Mouse (Mus musculus): ENCODE measurements around the gene Palm2. TPM values are rescaled to one million over a fixed set of nuclear protein-coding genes. Genes with fewer than 3 reads are reported as not detected.

Palm2 gene
- polyA plus RNA-seq, 1 experiment from 2014 or later = 29.0 TPM

- no peak for ATAC-seq (replicated peaks; ENCODE audit: insufficient number of reproducible peaks, low FRiP score, low TSS enrichment)
- WGBS (ENCODE audit: insufficient replicate concordance) = 91% methylated on average over 7 of the region's 7 CpGs
- no peaks in the 10 kb centered on the region for H3K9me3 ChIP-seq (replicated peaks; ENCODE audit: control insufficient read depth, low read length)
- H3K27ac ChIP-seq (ENCODE audit: low read depth, low read length) = no peak overlapping the region
- no peak overlapping the region for H3K4me2 ChIP-seq
- no peaks in the 10 kb centered on the region for H3K36me3 ChIP-seq (ENCODE audit: control insufficient read depth, insufficient read depth, low read length)
- no peak overlapping the region for H3K4me3 ChIP-seq (ENCODE audit: low read depth, low read length)
- no peaks in the 10 kb centered on the region for H3K27me3 ChIP-seq (ENCODE audit: control insufficient read depth, insufficient read depth, low read length)
- peaks cover 11% of the 10 kb centered on the region for H3K4me1 ChIP-seq (ENCODE audit: control insufficient read depth, insufficient read depth, low read length)
- H3K9ac ChIP-seq (ENCODE audit: low read depth, low read length) = no peak overlapping the region
Observed at GRCm38 (mm10) chr4:57547785-57548184, 113.7 kb downstream of the Palm2 start.

DNA sequence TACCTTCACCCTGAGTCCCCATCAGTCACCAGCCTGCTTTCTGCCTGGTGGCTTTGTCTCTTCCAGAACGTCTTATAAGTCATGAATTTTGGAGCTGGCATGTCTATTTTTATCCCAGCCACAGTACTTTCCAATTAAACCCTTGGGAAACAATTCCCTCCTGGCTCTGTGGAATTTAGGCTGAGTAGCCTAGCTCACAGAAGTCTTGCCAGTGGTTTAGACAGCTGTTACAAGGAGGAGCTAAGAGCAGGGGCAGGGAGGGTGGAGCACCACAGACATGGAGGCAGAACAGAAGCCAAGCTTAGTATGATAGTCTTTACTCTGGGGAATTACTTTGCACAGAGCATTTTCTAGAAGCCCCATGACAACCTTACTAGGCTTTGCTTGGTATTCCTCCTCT is 116.2 kb downstream of the Palm2 start:
- Histone ChIP-seq H3K9ac (ENCODE audit: low read depth, low read length) (no peak overlapping the region), H3K4me2 (no peak overlapping the region), H3K9me3 (replicated peaks; ENCODE audit: control insufficient read depth, low read length) (no peaks in the 10 kb centered on the region), H3K27me3 (ENCODE audit: control insufficient read depth, insufficient read depth, low read length) (no peaks in the 10 kb centered on the region), H3K4me1 (ENCODE audit: control insufficient read depth, insufficient read depth, low read length) (peaks cover 11% of the 10 kb centered on the region), H3K27ac (ENCODE audit: low read depth, low read length) (no peak overlapping the region), H3K36me3 (ENCODE audit: control insufficient read depth, insufficient read depth, low read length) (no peaks in the 10 kb centered on the region), H3K4me3 (ENCODE audit: low read depth, low read length) (no peak overlapping the region)
- 9% methylated on average over 1 of the region's 1 CpGs for WGBS (ENCODE audit: insufficient replicate concordance)
- no peak for ATAC-seq (replicated peaks; ENCODE audit: insufficient number of reproducible peaks, low FRiP score, low TSS enrichment)

GRCm38 (mm10) chr4:57557102-57557501 is 123.1 kb downstream of the Palm2 start:
- ATAC-seq (replicated peaks; ENCODE audit: insufficient number of reproducible peaks, low FRiP score, low TSS enrichment) = no peak
- H3K4me3 ChIP-seq (ENCODE audit: low read depth, low read length) = no peak overlapping the region
- no peak overlapping the region for H3K4me2 ChIP-seq
- H3K9me3 ChIP-seq (replicated peaks; ENCODE audit: control insufficient read depth, low read length) = no peaks in the 10 kb centered on the region
- H3K27me3 ChIP-seq (ENCODE audit: control insufficient read depth, insufficient read depth, low read length) = no peaks in the 10 kb centered on the region
- H3K9ac ChIP-seq (ENCODE audit: low read depth, low read length) = no peak overlapping the region
- peaks cover 15% of the 10 kb centered on the region for H3K4me1 ChIP-seq (ENCODE audit: control insufficient read depth, insufficient read depth, low read length)
- H3K27ac ChIP-seq (ENCODE audit: low read depth, low read length) = 0 out of 2 replicates have a peak overlapping the region, but pooled peaks have one; percentile 15
- H3K36me3 ChIP-seq (ENCODE audit: control insufficient read depth, insufficient read depth, low read length) = no peaks in the 10 kb centered on the region
- WGBS (ENCODE audit: insufficient replicate concordance) = 42% methylated on average over 2 of the region's 2 CpGs

DNA sequence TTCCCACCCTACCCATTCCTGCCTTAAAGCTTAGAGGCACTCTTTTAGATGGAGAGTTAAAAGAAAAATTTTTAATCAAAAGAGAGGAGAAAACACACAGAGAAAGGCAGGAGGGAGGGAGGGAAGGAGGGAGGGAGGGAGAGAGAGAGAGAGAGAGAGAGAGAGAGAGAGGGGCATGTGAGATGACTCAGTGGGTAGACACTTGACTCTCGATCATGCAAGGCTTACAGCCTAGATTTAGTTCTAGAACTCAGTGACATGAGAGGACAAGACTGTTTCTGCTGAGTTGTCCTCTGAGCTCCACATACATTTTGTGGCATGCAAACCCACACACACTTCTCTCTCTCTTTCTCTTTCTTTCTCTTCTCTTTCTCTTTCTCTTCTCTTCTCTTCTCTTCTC is 125.4 kb downstream of the Palm2 start:
- Histone ChIP-seq H3K9me3 (replicated peaks; ENCODE audit: control insufficient read depth, low read length) (no peaks in the 10 kb centered on the region), H3K4me2 (no peak overlapping the region), H3K4me3 (ENCODE audit: low read depth, low read length) (no peak overlapping the region), H3K4me1 (ENCODE audit: control insufficient read depth, insufficient read depth, low read length) (peaks cover 17% of the 10 kb centered on the region), H3K27ac (ENCODE audit: low read depth, low read length) (peak overlapping the region; percentile 96), H3K27me3 (ENCODE audit: control insufficient read depth, insufficient read depth, low read length) (no peaks in the 10 kb centered on the region), H3K9ac (ENCODE audit: low read depth, low read length) (no peak overlapping the region), H3K36me3 (ENCODE audit: control insufficient read depth, insufficient read depth, low read length) (no peaks in the 10 kb centered on the region)
- no peak for ATAC-seq (replicated peaks; ENCODE audit: insufficient number of reproducible peaks, low FRiP score, low TSS enrichment)
- 56% methylated on average over 1 of the region's 1 CpGs for WGBS (ENCODE audit: insufficient replicate concordance)

GRCm38 (mm10) chr4:57560010-57560409 is 126.0 kb downstream of the Palm2 start:
- H3K9ac ChIP-seq (ENCODE audit: low read depth, low read length) = 0 out of 2 replicates have a peak overlapping the region, but pooled peaks have one; percentile 66
- WGBS (ENCODE audit: insufficient replicate concordance) = 31% methylated on average over 3 of the region's 3 CpGs
- no peaks in the 10 kb centered on the region for H3K9me3 ChIP-seq (replicated peaks; ENCODE audit: control insufficient read depth, low read length)
- no peaks in the 10 kb centered on the region for H3K36me3 ChIP-seq (ENCODE audit: control insufficient read depth, insufficient read depth, low read length)
- no peak overlapping the region for H3K4me3 ChIP-seq (ENCODE audit: low read depth, low read length)
- peaks cover 12% of the 10 kb centered on the region for H3K4me1 ChIP-seq (ENCODE audit: control insufficient read depth, insufficient read depth, low read length)
- peak overlapping the region; percentile 96 for H3K27ac ChIP-seq (ENCODE audit: low read depth, low read length)
- no peaks in the 10 kb centered on the region for H3K27me3 ChIP-seq (ENCODE audit: control insufficient read depth, insufficient read depth, low read length)
- peak; percentile 65 for ATAC-seq (replicated peaks; ENCODE audit: insufficient number of reproducible peaks, low FRiP score, low TSS enrichment)
- peak overlapping the region; percentile 51 for H3K4me2 ChIP-seq

DNA sequence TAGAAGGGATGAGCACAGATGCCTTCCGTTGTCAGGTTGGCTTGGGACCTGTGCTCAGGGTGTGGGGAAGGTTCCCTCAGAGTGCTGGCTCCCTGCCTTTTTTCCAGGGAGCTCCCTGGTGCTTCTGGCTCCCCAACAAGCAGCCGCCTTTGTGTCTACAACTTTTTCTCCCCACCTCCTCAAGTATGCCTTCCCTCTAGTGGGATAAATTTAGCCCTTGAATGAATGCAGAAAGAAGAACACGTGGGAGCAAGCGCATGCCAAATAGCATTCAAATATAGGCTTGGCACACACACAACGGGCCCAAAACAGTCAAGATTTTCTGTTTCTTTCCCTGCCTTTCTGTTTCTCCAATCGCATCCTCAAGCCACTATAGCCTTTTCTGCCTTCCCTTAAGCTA is 127.0 kb downstream of the Palm2 start:
- peaks cover 12% of the 10 kb centered on the region for H3K4me1 ChIP-seq (ENCODE audit: control insufficient read depth, insufficient read depth, low read length)
- WGBS (ENCODE audit: insufficient replicate concordance) = 48% methylated on average over 6 of the region's 6 CpGs
- H3K9ac ChIP-seq (ENCODE audit: low read depth, low read length) = peak overlapping the region; percentile 66
- H3K27me3 ChIP-seq (ENCODE audit: control insufficient read depth, insufficient read depth, low read length) = no peaks in the 10 kb centered on the region
- peak overlapping the region; percentile 16; the same call in 1 of the 2 replicates for H3K4me3 ChIP-seq (ENCODE audit: low read depth, low read length)
- H3K9me3 ChIP-seq (replicated peaks; ENCODE audit: control insufficient read depth, low read length) = no peaks in the 10 kb centered on the region
- H3K27ac ChIP-seq (ENCODE audit: low read depth, low read length) = peak overlapping the region; percentile 96
- H3K36me3 ChIP-seq (ENCODE audit: control insufficient read depth, insufficient read depth, low read length) = no peaks in the 10 kb centered on the region
- ATAC-seq (replicated peaks; ENCODE audit: insufficient number of reproducible peaks, low FRiP score, low TSS enrichment) = no peak
- peak overlapping the region; percentile 51 for H3K4me2 ChIP-seq

GRCm38 (mm10) chr4:57565283-57565682 is 131.2 kb downstream of the Palm2 start:
- ATAC-seq (replicated peaks; ENCODE audit: insufficient number of reproducible peaks, low FRiP score, low TSS enrichment) = no peak
- H3K27ac ChIP-seq (ENCODE audit: low read depth, low read length) = no peak overlapping the region
- no peaks in the 10 kb centered on the region for H3K36me3 ChIP-seq (ENCODE audit: control insufficient read depth, insufficient read depth, low read length)
- no peak overlapping the region for H3K9ac ChIP-seq (ENCODE audit: low read depth, low read length)
- H3K27me3 ChIP-seq (ENCODE audit: control insufficient read depth, insufficient read depth, low read length) = no peaks in the 10 kb centered on the region
- no peaks in the 10 kb centered on the region for H3K9me3 ChIP-seq (replicated peaks; ENCODE audit: control insufficient read depth, low read length)
- H3K4me2 ChIP-seq = no peak overlapping the region
- no peak overlapping the region for H3K4me3 ChIP-seq (ENCODE audit: low read depth, low read length)
- H3K4me1 ChIP-seq (ENCODE audit: control insufficient read depth, insufficient read depth, low read length) = peaks cover 22% of the 10 kb centered on the region
- WGBS (ENCODE audit: insufficient replicate concordance) = 79% methylated on average over 1 of the region's 1 CpGs

DNA sequence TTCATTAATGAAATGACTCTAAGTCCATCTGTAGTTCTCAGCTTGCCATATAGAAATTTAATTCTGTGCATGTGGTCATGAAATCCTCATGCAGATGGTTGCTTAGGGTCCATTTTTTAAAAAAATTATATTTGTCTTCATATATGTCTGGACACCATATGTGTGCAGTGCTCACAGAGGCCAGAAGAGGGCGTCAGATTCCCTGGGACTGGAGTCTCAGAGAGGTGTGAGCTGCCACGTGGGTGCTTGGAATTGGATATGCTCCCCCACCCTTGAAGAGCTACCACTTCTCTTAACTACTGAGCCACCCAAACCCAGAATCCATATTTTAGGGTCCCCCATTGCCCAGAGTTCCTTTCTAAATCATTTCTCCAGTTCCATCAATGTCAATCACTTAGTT is 131.8 kb downstream of the Palm2 start:
- 52% methylated on average over 2 of the region's 2 CpGs for WGBS (ENCODE audit: insufficient replicate concordance)
- ATAC-seq (replicated peaks; ENCODE audit: insufficient number of reproducible peaks, low FRiP score, low TSS enrichment) = no peak
- Histone ChIP-seq H3K4me2 (no peak overlapping the region), H3K27me3 (ENCODE audit: control insufficient read depth, insufficient read depth, low read length) (no peaks in the 10 kb centered on the region), H3K9me3 (replicated peaks; ENCODE audit: control insufficient read depth, low read length) (no peaks in the 10 kb centered on the region), H3K36me3 (ENCODE audit: control insufficient read depth, insufficient read depth, low read length) (no peaks in the 10 kb centered on the region), H3K9ac (ENCODE audit: low read depth, low read length) (no peak overlapping the region), H3K4me3 (ENCODE audit: low read depth, low read length) (no peak overlapping the region), H3K27ac (ENCODE audit: low read depth, low read length) (no peak overlapping the region), H3K4me1 (ENCODE audit: control insufficient read depth, insufficient read depth, low read length) (peaks cover 23% of the 10 kb centered on the region)

GRCm38 (mm10) chr4:57567666-57568206 is 133.7 kb downstream of the Palm2 start, which contains the start of gene Pakap:
TSS of gene Pakap (plus strand) at chr4:57568179.
- Histone ChIP-seq H3K9ac (ENCODE audit: low read depth, low read length) (peak within 1 kb of the TSS; percentile 92), H3K27me3 (ENCODE audit: control insufficient read depth, insufficient read depth, low read length) (no peaks in the 10 kb centered on the region), H3K36me3 (ENCODE audit: control insufficient read depth, insufficient read depth, low read length) (no peaks in the 10 kb centered on the region), H3K9me3 (replicated peaks; ENCODE audit: control insufficient read depth, low read length) (no peaks in the 10 kb centered on the region), H3K4me2 (peak within 1 kb of the TSS; percentile 64), H3K4me3 (ENCODE audit: low read depth, low read length) (peak within 1 kb of the TSS; percentile 67), H3K4me1 (ENCODE audit: control insufficient read depth, insufficient read depth, low read length) (peaks cover 15% of the 10 kb centered on the region), H3K27ac (ENCODE audit: low read depth, low read length) (peak within 1 kb of the TSS; percentile 98)
- peak; percentile 71 for ATAC-seq (replicated peaks; ENCODE audit: insufficient number of reproducible peaks, low FRiP score, low TSS enrichment)
- WGBS (ENCODE audit: insufficient replicate concordance) = under 1% methylated on average over 45 of the region's 51 CpGs
